Mouse (Mus musculus): Measurements from ENCODE around the gene Tbl3. TPM values are rescaled to one million over a fixed set of nuclear protein-coding genes. Genes with fewer than 3 reads are reported as not detected.

Gene Tbl3
- polyA plus RNA-seq, 1 experiment from 2014 or later = 69.2 TPM

DNA sequence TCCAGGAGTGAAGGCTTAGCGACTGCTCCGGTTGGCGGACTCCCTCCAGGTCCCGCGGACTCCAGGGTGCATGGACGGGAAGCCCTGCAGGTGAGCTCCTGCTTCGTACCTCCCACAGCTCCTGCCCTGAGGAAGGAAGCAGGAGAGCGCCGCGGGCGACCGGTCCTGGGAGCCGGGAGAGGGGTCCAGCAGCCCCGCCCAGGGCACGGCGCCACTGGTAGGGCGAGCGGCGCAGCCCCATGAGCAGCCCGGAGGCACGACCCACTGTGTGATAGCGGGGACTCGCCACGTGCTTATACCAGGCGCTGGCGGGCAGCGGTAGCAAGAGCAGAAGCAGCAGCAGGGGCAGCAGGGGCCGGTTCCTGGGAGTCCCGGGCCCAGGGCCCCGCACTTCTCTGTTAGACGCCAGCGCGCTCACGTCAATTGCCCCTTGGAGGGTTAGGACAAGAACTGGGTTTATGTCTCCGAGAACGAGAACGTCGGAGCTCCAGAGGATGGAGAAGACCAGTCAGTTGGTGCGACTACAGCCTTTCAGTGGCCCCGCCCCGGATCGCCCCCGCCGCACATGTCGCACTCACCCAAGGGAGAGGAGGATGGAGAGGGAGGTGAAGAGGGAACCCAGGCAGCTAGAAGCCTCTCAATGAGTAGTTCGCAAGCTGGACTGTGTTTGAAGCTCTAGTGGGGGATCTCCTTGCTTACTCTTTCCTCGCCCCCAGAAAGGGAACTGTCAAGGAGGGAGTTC is 49.3 kb downstream of the Tbl3 start, which contains the start of gene Npw:
Gene Npw, minus strand, starts transcription at position 441 of the 742 bp plus-strand sequence.
- Histone ChIP-seq H3K9me3 (replicated peaks; ENCODE audit: control insufficient read depth, low read length, poor library complexity, severe bottlenecking) (no peaks in the 10 kb centered on the region), H3K27me3 (ENCODE audit: control insufficient read depth, insufficient read depth, low read depth, low read length) (peaks cover 39% of the 10 kb centered on the region), H3K9ac (ENCODE audit: low read depth, low read length) (peak within 1 kb of the TSS; percentile 34), H3K4me1 (ENCODE audit: control insufficient read depth, insufficient read depth, low read length) (peaks cover 6% of the 10 kb centered on the region), H3K27ac (ENCODE audit: low read length) (no peak within 1 kb of the TSS), H3K36me3 (ENCODE audit: control insufficient read depth, insufficient read depth, low read length) (no peaks in the 10 kb centered on the region), H3K4me3 (ENCODE audit: low read depth, low read length) (peak within 1 kb of the TSS; percentile 30), H3K4me2 (ENCODE audit: low read length) (peak within 1 kb of the TSS; percentile 57)
- 2% methylated on average over 47 of the region's 47 CpGs for WGBS
- ATAC-seq = no peak

DNA sequence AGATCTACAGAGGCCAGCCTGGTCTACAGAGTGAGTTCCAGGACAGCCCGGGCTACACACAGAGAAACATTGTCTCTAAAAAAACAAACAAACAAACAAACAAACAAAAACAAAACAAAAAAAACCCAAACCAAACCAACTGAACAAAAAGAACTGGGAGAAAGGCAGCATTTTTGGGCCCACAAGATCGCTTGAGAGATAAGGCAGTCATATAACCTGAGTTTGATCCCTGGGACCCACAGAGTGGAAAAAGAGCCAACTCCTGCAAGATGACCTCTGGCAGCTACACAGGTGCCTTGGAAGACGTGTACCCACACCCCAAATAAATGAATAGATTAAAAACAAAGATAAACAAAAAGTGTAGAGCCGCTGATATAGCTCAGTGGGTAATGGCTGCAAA is 52.5 kb downstream of the Tbl3 start:
- Histone ChIP-seq H3K9me3 (replicated peaks; ENCODE audit: control insufficient read depth, low read length, poor library complexity, severe bottlenecking) (no peaks in the 10 kb centered on the region), H3K4me2 (ENCODE audit: low read length) (no peak overlapping the region), H3K4me3 (ENCODE audit: low read depth, low read length) (no peak overlapping the region), H3K9ac (ENCODE audit: low read depth, low read length) (no peak overlapping the region), H3K27me3 (ENCODE audit: control insufficient read depth, insufficient read depth, low read depth, low read length) (peaks cover 36% of the 10 kb centered on the region), H3K4me1 (ENCODE audit: control insufficient read depth, insufficient read depth, low read length) (peaks cover 12% of the 10 kb centered on the region), H3K27ac (ENCODE audit: low read length) (no peak overlapping the region), H3K36me3 (ENCODE audit: control insufficient read depth, insufficient read depth, low read length) (no peaks in the 10 kb centered on the region)
- WGBS = 84% methylated on average over 4 of the region's 4 CpGs
- no peak for ATAC-seq

DNA sequence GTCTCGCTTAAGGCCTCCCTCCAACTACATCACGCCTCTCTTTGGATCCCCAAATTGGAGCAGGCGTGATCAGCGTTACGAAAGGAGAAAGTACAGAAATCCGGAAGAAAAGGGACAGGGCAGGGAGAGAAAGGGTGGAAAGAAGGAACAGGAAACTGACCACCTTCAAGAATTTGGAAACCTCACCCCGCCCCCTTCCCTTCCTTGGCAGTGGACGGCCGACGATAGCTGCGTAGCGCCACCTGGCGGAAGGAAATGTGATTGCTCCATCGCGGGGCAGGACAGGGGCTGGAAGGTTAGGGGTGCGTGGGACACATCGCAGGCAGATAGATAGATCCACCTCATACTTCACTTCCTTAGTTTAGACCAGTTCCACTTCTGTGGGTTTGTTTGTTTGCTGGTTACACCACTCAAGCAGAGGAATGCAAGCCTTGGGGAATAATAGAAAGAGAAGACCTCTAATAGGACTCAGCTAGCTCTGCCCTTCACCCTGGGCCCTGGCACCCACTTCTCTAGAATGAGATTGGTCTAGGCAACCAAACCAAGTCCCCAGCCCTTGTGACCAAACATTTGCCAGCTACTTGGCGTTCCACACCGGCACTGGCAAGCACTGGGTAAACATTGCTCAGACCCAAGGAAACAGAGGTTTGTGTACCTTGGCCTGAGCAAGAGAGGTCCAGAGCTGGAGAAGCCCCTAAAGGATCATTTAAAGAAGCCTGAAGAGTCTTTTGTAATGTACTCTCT is 53.3 kb downstream of the Tbl3 start:
- 0 out of 2 replicates have a peak overlapping the region, but pooled peaks have one; percentile 18 for H3K4me3 ChIP-seq (ENCODE audit: low read depth, low read length)
- ATAC-seq = no peak
- peak overlapping the region; percentile 54 for H3K4me2 ChIP-seq (ENCODE audit: low read length)
- no peak overlapping the region for H3K27ac ChIP-seq (ENCODE audit: low read length)
- H3K4me1 ChIP-seq (ENCODE audit: control insufficient read depth, insufficient read depth, low read length) = peaks cover 12% of the 10 kb centered on the region
- H3K27me3 ChIP-seq (ENCODE audit: control insufficient read depth, insufficient read depth, low read depth, low read length) = peaks cover 30% of the 10 kb centered on the region
- WGBS = 4% methylated on average over 18 of the region's 19 CpGs
- H3K36me3 ChIP-seq (ENCODE audit: control insufficient read depth, insufficient read depth, low read length) = no peaks in the 10 kb centered on the region
- peak overlapping the region; percentile 22; the same call in 1 of the 2 replicates for H3K9ac ChIP-seq (ENCODE audit: low read depth, low read length)
- H3K9me3 ChIP-seq (replicated peaks; ENCODE audit: control insufficient read depth, low read length, poor library complexity, severe bottlenecking) = no peaks in the 10 kb centered on the region

DNA sequence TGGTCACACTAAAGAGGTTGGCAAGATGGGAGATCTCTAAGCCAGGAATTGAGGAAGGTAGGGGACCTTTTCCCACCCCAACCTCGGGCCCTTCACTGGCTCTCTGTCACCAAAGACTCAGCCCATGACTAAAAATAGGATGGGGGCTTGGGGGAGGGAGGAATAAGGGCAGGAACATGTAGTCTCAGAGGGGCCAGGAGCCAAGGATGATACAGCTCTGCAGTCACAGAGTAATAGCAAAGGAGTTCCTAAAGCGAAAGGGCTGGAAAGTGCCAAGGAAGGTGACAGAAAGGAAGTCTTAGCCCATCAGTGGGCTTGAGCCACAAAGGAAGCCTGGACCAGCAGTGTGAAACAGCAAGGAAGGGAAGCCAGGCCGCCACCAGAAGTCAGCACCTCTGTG is 55.6 kb downstream of the Tbl3 start:
- Histone ChIP-seq H3K4me3 (ENCODE audit: low read depth, low read length) (no peak overlapping the region), H3K4me1 (ENCODE audit: control insufficient read depth, insufficient read depth, low read length) (peaks cover 6% of the 10 kb centered on the region), H3K9me3 (replicated peaks; ENCODE audit: control insufficient read depth, low read length, poor library complexity, severe bottlenecking) (no peaks in the 10 kb centered on the region), H3K27ac (ENCODE audit: low read length) (no peak overlapping the region), H3K36me3 (ENCODE audit: control insufficient read depth, insufficient read depth, low read length) (no peaks in the 10 kb centered on the region), H3K9ac (ENCODE audit: low read depth, low read length) (no peak overlapping the region), H3K4me2 (ENCODE audit: low read length) (no peak overlapping the region), H3K27me3 (ENCODE audit: control insufficient read depth, insufficient read depth, low read depth, low read length) (peaks cover 7% of the 10 kb centered on the region)
- no peak for ATAC-seq
- 65% methylated on average over 3 of the region's 3 CpGs for WGBS

DNA sequence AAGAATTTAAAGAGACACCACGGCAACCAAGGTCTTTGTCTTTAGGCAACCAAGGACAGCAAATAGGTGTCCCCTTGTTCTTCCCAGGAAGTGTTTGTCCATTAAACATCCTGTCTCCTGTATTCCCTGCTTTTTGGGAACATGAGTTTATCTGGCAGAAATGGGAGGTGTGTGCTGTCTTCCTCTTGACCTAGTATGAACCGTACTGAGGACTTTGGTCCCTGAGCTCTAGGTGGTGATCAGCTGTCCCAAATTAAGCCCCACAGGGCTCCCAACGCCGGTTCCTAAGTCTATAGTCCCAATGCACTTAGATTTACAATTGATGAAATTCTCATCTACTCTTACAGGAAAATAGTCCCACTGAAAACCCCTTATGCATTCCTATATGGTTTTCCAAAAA is 56.7 kb downstream of the Tbl3 start:
- Histone ChIP-seq H3K4me2 (ENCODE audit: low read length) (peak overlapping the region; percentile 82), H3K9me3 (replicated peaks; ENCODE audit: control insufficient read depth, low read length, poor library complexity, severe bottlenecking) (no peaks in the 10 kb centered on the region), H3K4me3 (ENCODE audit: low read depth, low read length) (peak overlapping the region; percentile 70), H3K9ac (ENCODE audit: low read depth, low read length) (peak overlapping the region; percentile 88), H3K27me3 (ENCODE audit: control insufficient read depth, insufficient read depth, low read depth, low read length) (peaks cover 4% of the 10 kb centered on the region; the same call in 1 of the 2 replicates), H3K4me1 (ENCODE audit: control insufficient read depth, insufficient read depth, low read length) (peaks cover 6% of the 10 kb centered on the region), H3K27ac (ENCODE audit: low read length) (no peak overlapping the region), H3K36me3 (ENCODE audit: control insufficient read depth, insufficient read depth, low read length) (no peaks in the 10 kb centered on the region)
- no peak for ATAC-seq
- WGBS = 84% methylated on average over 4 of the region's 4 CpGs

DNA sequence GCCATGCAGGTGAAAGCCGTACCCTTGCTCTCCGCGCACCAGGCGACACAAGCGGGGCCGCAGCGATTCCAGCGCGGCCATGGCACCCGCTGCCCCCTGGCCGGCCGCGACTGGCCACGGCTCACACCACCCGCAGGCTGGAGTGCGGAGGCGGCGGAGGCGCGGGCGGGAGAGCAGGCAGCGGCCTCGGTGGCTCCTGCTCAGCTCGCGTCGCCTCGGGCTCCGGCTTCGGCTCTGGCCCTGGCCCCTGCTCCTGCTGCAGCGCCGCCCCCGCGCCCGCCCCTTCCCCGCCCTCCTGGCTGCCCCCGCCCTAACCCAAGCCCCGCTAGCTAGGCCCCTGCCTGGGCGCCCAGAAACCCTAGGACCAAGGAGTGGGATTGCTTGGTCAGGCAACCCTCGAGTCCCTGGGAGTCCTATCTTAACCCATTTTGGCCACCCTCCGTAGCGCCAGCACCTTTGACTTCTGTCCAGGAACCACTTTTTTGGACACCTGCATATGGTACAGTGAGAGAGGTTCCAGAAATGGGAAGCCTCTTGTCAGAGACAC is 57.3 kb downstream of the Tbl3 start, which contains the start of gene Slc9a3r2:
Gene Slc9a3r2, minus strand, starts transcription at position 258 of the 547 bp plus-strand sequence.
- peak within 1 kb of the TSS; percentile 70 for H3K4me3 ChIP-seq (ENCODE audit: low read depth, low read length)
- peaks cover 4% of the 10 kb centered on the region; the same call in 1 of the 2 replicates for H3K27me3 ChIP-seq (ENCODE audit: control insufficient read depth, insufficient read depth, low read depth, low read length)
- peak within 1 kb of the TSS; percentile 88 for H3K9ac ChIP-seq (ENCODE audit: low read depth, low read length)
- ATAC-seq = peak; percentile 70
- H3K4me2 ChIP-seq (ENCODE audit: low read length) = peak within 1 kb of the TSS; percentile 82
- H3K9me3 ChIP-seq (replicated peaks; ENCODE audit: control insufficient read depth, low read length, poor library complexity, severe bottlenecking) = no peaks in the 10 kb centered on the region
- WGBS = 2% methylated on average over 32 of the region's 41 CpGs
- H3K4me1 ChIP-seq (ENCODE audit: control insufficient read depth, insufficient read depth, low read length) = peaks cover 6% of the 10 kb centered on the region
- H3K27ac ChIP-seq (ENCODE audit: low read length) = peak within 1 kb of the TSS; percentile 70
- H3K36me3 ChIP-seq (ENCODE audit: control insufficient read depth, insufficient read depth, low read length) = no peaks in the 10 kb centered on the region

DNA sequence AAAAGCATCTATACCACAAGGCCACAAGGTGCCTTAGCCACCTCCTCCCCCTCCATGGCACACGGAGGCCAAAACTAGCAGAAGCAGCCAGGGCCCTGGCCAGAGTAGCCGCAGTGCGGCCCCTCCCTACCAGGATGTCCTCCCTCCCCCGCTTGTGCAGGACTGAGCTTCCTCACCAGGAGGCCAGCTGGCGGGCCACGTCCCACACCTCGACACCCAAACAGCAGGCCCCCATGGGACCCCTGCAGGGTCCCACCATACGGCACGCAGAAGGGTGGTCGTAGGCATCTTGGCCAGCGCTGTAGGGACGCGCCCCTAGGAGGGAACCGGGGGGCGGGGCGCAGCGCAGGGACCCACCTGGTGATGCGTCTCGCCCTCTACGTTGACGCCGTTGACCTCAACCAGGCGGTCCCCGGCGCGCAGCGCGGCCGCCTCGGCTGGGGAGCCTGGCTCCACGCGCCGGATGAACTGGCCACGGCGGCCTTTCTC is 57.8 kb downstream of the Tbl3 start:
- Histone ChIP-seq H3K4me2 (ENCODE audit: low read length) (peak overlapping the region; percentile 82), H3K27ac (ENCODE audit: low read length) (peak overlapping the region; percentile 70), H3K36me3 (ENCODE audit: control insufficient read depth, insufficient read depth, low read length) (no peaks in the 10 kb centered on the region), H3K4me3 (ENCODE audit: low read depth, low read length) (peak overlapping the region; percentile 70), H3K9ac (ENCODE audit: low read depth, low read length) (peak overlapping the region; percentile 88), H3K4me1 (ENCODE audit: control insufficient read depth, insufficient read depth, low read length) (peaks cover 6% of the 10 kb centered on the region), H3K9me3 (replicated peaks; ENCODE audit: control insufficient read depth, low read length, poor library complexity, severe bottlenecking) (no peaks in the 10 kb centered on the region), H3K27me3 (ENCODE audit: control insufficient read depth, insufficient read depth, low read depth, low read length) (peaks cover 4% of the 10 kb centered on the region; the same call in 1 of the 2 replicates)
- ATAC-seq = peak; percentile 69
- under 1% methylated on average over 28 of the region's 35 CpGs for WGBS

DNA sequence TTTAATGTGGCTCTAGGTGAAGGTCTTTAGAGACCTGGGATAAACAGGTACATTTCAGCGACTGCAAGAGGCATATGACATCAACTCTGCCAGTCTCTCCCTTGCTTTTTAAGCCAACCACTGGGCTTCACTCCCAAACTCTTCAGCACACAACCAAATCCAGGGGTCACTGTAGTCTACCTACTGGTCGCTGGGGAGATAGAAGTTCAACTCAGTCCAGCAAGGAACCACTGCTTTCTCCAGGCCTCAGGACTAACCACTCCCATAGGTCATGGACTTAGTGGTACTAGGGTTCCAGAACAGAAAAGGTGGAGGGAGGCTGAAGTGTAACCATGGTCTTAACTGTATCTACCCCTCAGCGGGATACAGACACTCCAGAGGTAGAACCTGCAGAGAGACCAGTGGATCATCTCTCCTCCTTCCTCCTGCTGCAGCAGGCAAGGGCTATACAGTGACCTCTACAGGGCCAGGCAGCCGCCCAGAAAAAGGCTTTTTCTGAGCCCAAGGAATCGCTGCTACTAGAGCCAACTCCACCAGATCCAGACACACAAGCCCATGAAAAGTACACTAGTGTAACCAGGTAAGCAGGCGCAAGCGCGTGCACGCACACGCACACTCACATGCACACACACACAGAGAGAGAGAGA is 58.6 kb downstream of the Tbl3 start:
- 73% methylated on average over 10 of the region's 10 CpGs for WGBS
- Histone ChIP-seq H3K36me3 (ENCODE audit: control insufficient read depth, insufficient read depth, low read length) (no peaks in the 10 kb centered on the region), H3K27me3 (ENCODE audit: control insufficient read depth, insufficient read depth, low read depth, low read length) (peaks cover 4% of the 10 kb centered on the region; the same call in 1 of the 2 replicates), H3K27ac (ENCODE audit: low read length) (no peak overlapping the region), H3K4me2 (ENCODE audit: low read length) (peak overlapping the region; percentile 82), H3K9ac (ENCODE audit: low read depth, low read length) (peak overlapping the region; percentile 24; the same call in 1 of the 2 replicates), H3K4me1 (ENCODE audit: control insufficient read depth, insufficient read depth, low read length) (peaks cover 6% of the 10 kb centered on the region), H3K4me3 (ENCODE audit: low read depth, low read length) (peak overlapping the region; percentile 70), H3K9me3 (replicated peaks; ENCODE audit: control insufficient read depth, low read length, poor library complexity, severe bottlenecking) (no peaks in the 10 kb centered on the region)
- ATAC-seq = no peak
